ENCODE assay signal across 8 mouse cellular contexts in the genomic region with DNA sequence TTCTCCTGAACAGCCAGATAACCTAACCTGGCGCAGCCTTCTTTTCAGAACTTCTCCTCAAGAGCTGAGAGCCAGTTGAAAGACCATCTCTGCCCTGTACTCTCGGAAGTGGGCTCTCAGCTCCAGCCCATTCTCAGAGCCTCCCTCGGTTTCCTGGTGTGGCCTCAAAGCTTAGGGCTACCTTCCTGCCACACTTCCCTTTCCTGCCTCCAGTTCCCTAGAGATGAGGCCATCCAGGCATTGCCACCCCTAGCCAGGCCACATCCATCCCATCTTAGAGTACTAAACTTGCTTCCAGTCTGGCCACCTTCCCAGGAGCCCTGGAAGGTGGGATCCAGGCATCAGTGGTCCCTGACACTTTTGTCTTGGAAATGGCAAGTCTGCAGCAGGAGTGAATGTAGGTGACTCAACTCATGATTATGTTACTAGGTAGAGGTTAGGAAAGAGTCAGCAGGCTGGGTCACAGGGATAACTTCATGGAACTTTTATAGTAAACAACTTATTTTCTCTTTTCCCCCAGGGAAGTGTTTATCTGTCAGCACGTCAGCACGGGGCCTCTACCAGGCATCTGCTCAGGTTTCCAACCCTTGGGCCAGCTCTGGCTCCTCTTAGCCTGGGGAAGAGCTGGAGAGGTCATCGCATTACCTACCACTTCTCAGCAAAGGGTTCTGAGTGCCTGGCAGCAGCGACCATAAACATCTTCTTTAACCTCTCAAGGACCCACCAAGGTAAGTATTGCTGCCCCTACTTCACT. TPM values are rescaled to one million over a fixed set of nuclear protein-coding genes. Genes with fewer than 3 reads are reported as not detected.
A peak's percentile ranks its signal among the peaks of the same experiment; 100 is the strongest.
DNase-seq lines count a peak whose midpoint lies in the region; ATAC-seq lines count a peak whose summit lies in the region.

No protein-coding gene starts in this region.

- ATAC-seq in neural tube, embryonic 11.5 days (ENCODE audit: insufficient read depth, low FRiP score, low TSS enrichment), result no peak
- ATAC-seq in erythroid progenitor cell, adult 5-6 weeks (replicated peaks; ENCODE audit: low FRiP score, poor library complexity, severe bottlenecking), result peak; percentile 45
- no peak for ATAC-seq in intestine, embryonic 14.5 days (replicated peaks; ENCODE audit: low FRiP score, low TSS enrichment, low read depth)
- no peak for ATAC-seq in midbrain, embryonic 13.5 days
- ATAC-seq in activated CD4-positive, CD25-positive, alpha-beta regulatory T cell, adult 4 months, result no peak

- H3K27me3 ChIP-seq in neural tube, embryonic 11.5 days (ENCODE audit: control insufficient read depth, insufficient read depth, low read length), result peaks cover 15% of the 10 kb centered on the region; the same call in 1 of the 2 replicates
- H3K27me3 ChIP-seq in intestine, embryonic 14.5 days (replicated peaks; ENCODE audit: control insufficient read depth, insufficient read depth, low read length), result 0 out of 2 replicates have a peak, but pooled peaks cover 8% of the 10 kb centered on the region
- H3K27me3 ChIP-seq in midbrain, embryonic 13.5 days, result peaks cover 30% of the 10 kb centered on the region

- no peak overlapping the region for H3K27ac ChIP-seq in neural tube, embryonic 11.5 days (ENCODE audit: low read depth, low read length)
- no peak overlapping the region for H3K27ac ChIP-seq in intestine, embryonic 14.5 days (ENCODE audit: low read depth)
- H3K27ac ChIP-seq in midbrain, embryonic 13.5 days, result no peak overlapping the region

- H3K4me3 ChIP-seq in neural tube, embryonic 11.5 days (ENCODE audit: low read depth, low read length), result peak overlapping the region; percentile 43
- peak overlapping the region; percentile 55 for H3K4me3 ChIP-seq in intestine, embryonic 14.5 days (ENCODE audit: low read depth, low read length)
- H3K4me3 ChIP-seq in midbrain, embryonic 13.5 days (replicated peaks), result peak overlapping the region; percentile 40

- H3K4me2 ChIP-seq in neural tube, embryonic 11.5 days (ENCODE audit: low read depth), result peak overlapping the region; percentile 61
- peak overlapping the region; percentile 65 for H3K4me2 ChIP-seq in intestine, embryonic 14.5 days (ENCODE audit: low read length)
- H3K4me2 ChIP-seq in midbrain, embryonic 13.5 days (replicated peaks), result peak overlapping the region; percentile 62

- no peak overlapping the region; the same call in 1 of the 2 replicates for H3K9ac ChIP-seq in neural tube, embryonic 11.5 days (ENCODE audit: low read length)
- H3K9ac ChIP-seq in intestine, embryonic 14.5 days (ENCODE audit: low read length), result peak overlapping the region; percentile 62
- peak overlapping the region; percentile 58; the same call in 1 of the 2 replicates for H3K9ac ChIP-seq in midbrain, embryonic 13.5 days (replicated peaks)

- peaks cover 4% of the 10 kb centered on the region; the same call in 1 of the 2 replicates for H3K4me1 ChIP-seq in neural tube, embryonic 11.5 days (ENCODE audit: control insufficient read depth, insufficient read depth, low read length)
- H3K4me1 ChIP-seq in intestine, embryonic 14.5 days (replicated peaks; ENCODE audit: control insufficient read depth, insufficient read depth, low read length), result no peaks in the 10 kb centered on the region
- peaks cover 4% of the 10 kb centered on the region; the same call in 1 of the 2 replicates for H3K4me1 ChIP-seq in midbrain, embryonic 13.5 days (replicated peaks)

- DNase-seq in neural tube, embryonic 11.5 days (ENCODE audit: low spot score), result no peak
- DNase-seq in neural tube, embryonic 10.5 days (ENCODE audit: extremely low spot score, low spot score), result no peak
- no peak for DNase-seq in intestine, embryonic 14.5 days (ENCODE audit: low spot score)
- no peak for DNase-seq in cerebellum, postnatal 10 days
- DNase-seq in layer of hippocampus, adult 18-20 months (ENCODE audit: low spot score in 2 of 2), result no peak

- 44% methylated on average over 7 of the region's 7 CpGs for WGBS in neural tube, embryonic 11.5 days
- 49% methylated on average over 7 of the region's 7 CpGs for WGBS in intestine, embryonic 14.5 days
- 47% methylated on average over 7 of the region's 7 CpGs for WGBS in midbrain, embryonic 13.5 days

- H3K9me3 ChIP-seq in neural tube, embryonic 11.5 days (ENCODE audit: control insufficient read depth, low read length), result no peaks in the 10 kb centered on the region
- H3K9me3 ChIP-seq in intestine, embryonic 14.5 days (ENCODE audit: control insufficient read depth, low read length), result no peaks in the 10 kb centered on the region
- H3K9me3 ChIP-seq in midbrain, embryonic 13.5 days, result no peaks in the 10 kb centered on the region

- H3K36me3 ChIP-seq in neural tube, embryonic 11.5 days (ENCODE audit: control insufficient read depth, insufficient read depth, low read length), result no peaks in the 10 kb centered on the region
- no peaks in the 10 kb centered on the region for H3K36me3 ChIP-seq in intestine, embryonic 14.5 days (ENCODE audit: control insufficient read depth, insufficient read depth, low read length)
- H3K36me3 ChIP-seq in midbrain, embryonic 13.5 days, result no peaks in the 10 kb centered on the region

RNA-seq across cellular contexts. Expression of a gene that starts 0.7 kb away (rescaled TPM):
- polyA plus RNA-seq in neural tube, embryonic 11.5 days (2014; fragmentation: Nextera tagmentation; extraction: Ambion mirVana), result 13.4 and 16.3 TPM in 2 replicates
- 85.1 and 98.0 TPM in 2 replicates for total RNA-seq in erythroid progenitor cell, adult 5-6 weeks (2015; ENCODE audit: low replicate concordance)
- total RNA-seq in erythroid progenitor cell, adult 5-6 weeks (2017; ENCODE audit: low replicate concordance), result 23.8 and 24.3 TPM in 2 replicates
- 19.6 and 21.4 TPM in 2 replicates for polyA plus RNA-seq in intestine, embryonic 14.5 days (2014; fragmentation: Nextera tagmentation; extraction: Ambion mirVana)
- polyA plus RNA-seq in midbrain, embryonic 13.5 days (2015; fragmentation: Nextera tagmentation; extraction: Ambion mirVana), result 14.5 and 15.9 TPM in 2 replicates
- total RNA-seq in layer of hippocampus, adult 18-20 months (2021), result 1 to 10 TPM; 5.8 to 8.1 TPM
- polyA plus RNA-seq in activated CD4-positive, CD25-positive, alpha-beta regulatory T cell, adult 4 months (2017; shearing (Covaris generic)), result 10 to 100 TPM; 62.3 to 81.8 TPM

RNA-seq across cellular contexts. Expression of a gene that starts 10.9 kb away (rescaled TPM):
- 38.5 and 45.2 TPM in 2 replicates for polyA plus RNA-seq in neural tube, embryonic 11.5 days (2014; fragmentation: Nextera tagmentation; extraction: Ambion mirVana)
- total RNA-seq in erythroid progenitor cell, adult 5-6 weeks (2015; ENCODE audit: low replicate concordance), result 234 and 259 TPM in 2 replicates
- total RNA-seq in erythroid progenitor cell, adult 5-6 weeks (2017; ENCODE audit: low replicate concordance), result 212 and 229 TPM in 2 replicates
- polyA plus RNA-seq in intestine, embryonic 14.5 days (2014; fragmentation: Nextera tagmentation; extraction: Ambion mirVana), result 177 and 183 TPM in 2 replicates
- 21.7 and 21.9 TPM in 2 replicates for polyA plus RNA-seq in midbrain, embryonic 13.5 days (2015; fragmentation: Nextera tagmentation; extraction: Ambion mirVana)
- total RNA-seq in layer of hippocampus, adult 18-20 months (2021), result 10 to 100 TPM; 17.7 to 18.9 TPM
- 100 to 1,000 TPM; 382 to 404 TPM for polyA plus RNA-seq in activated CD4-positive, CD25-positive, alpha-beta regulatory T cell, adult 4 months (2017; shearing (Covaris generic))

RNA-seq across cellular contexts. Expression of a gene that starts 12.8 kb away (rescaled TPM):
- 106 and 114 TPM in 2 replicates for polyA plus RNA-seq in neural tube, embryonic 11.5 days (2014; fragmentation: Nextera tagmentation; extraction: Ambion mirVana)
- total RNA-seq in erythroid progenitor cell, adult 5-6 weeks (2015; ENCODE audit: low replicate concordance), result 68.5 and 96.0 TPM in 2 replicates
- total RNA-seq in erythroid progenitor cell, adult 5-6 weeks (2017; ENCODE audit: low replicate concordance), result 56.4 and 69.8 TPM in 2 replicates
- polyA plus RNA-seq in intestine, embryonic 14.5 days (2014; fragmentation: Nextera tagmentation; extraction: Ambion mirVana), result 96.9 and 98.0 TPM in 2 replicates
- 127 and 132 TPM in 2 replicates for polyA plus RNA-seq in midbrain, embryonic 13.5 days (2015; fragmentation: Nextera tagmentation; extraction: Ambion mirVana)
- 10 to 100 TPM; 87.5 to 89.4 TPM for total RNA-seq in layer of hippocampus, adult 18-20 months (2021)
- polyA plus RNA-seq in activated CD4-positive, CD25-positive, alpha-beta regulatory T cell, adult 4 months (2017; shearing (Covaris generic)), result 100 to 1,000 TPM; 110 TPM

RNA-seq across cellular contexts. Expression of a gene that starts 24.3 kb away (rescaled TPM):
- 9.3 and 12.4 TPM in 2 replicates for polyA plus RNA-seq in neural tube, embryonic 11.5 days (2014; fragmentation: Nextera tagmentation; extraction: Ambion mirVana)
- 3.2 and 11.7 TPM in 2 replicates for total RNA-seq in erythroid progenitor cell, adult 5-6 weeks (2015; ENCODE audit: low replicate concordance)
- total RNA-seq in erythroid progenitor cell, adult 5-6 weeks (2017; ENCODE audit: low replicate concordance), result 0.61 TPM in 1 of 2 replicates, not detected in the other
- 10.8 and 11.7 TPM in 2 replicates for polyA plus RNA-seq in intestine, embryonic 14.5 days (2014; fragmentation: Nextera tagmentation; extraction: Ambion mirVana)
- polyA plus RNA-seq in midbrain, embryonic 13.5 days (2015; fragmentation: Nextera tagmentation; extraction: Ambion mirVana), result 10.3 and 11.5 TPM in 2 replicates
- 1 to 10 TPM; 8.4 to 9.2 TPM for total RNA-seq in layer of hippocampus, adult 18-20 months (2021)
- polyA plus RNA-seq in activated CD4-positive, CD25-positive, alpha-beta regulatory T cell, adult 4 months (2017; shearing (Covaris generic)), result under 1 TPM in 1 of 2 experiments, not detected in 1; 0.45 TPM

RNA-seq across cellular contexts. Expression of a gene that starts 32.4 kb away (rescaled TPM):
- polyA plus RNA-seq in neural tube, embryonic 11.5 days (2014; fragmentation: Nextera tagmentation; extraction: Ambion mirVana), result 17.4 TPM in 2 replicates
- total RNA-seq in erythroid progenitor cell, adult 5-6 weeks (2015; ENCODE audit: low replicate concordance), result 23.4 and 33.1 TPM in 2 replicates
- 21.6 and 29.3 TPM in 2 replicates for total RNA-seq in erythroid progenitor cell, adult 5-6 weeks (2017; ENCODE audit: low replicate concordance)
- polyA plus RNA-seq in intestine, embryonic 14.5 days (2014; fragmentation: Nextera tagmentation; extraction: Ambion mirVana), result 25.0 and 27.6 TPM in 2 replicates
- 21.7 and 23.9 TPM in 2 replicates for polyA plus RNA-seq in midbrain, embryonic 13.5 days (2015; fragmentation: Nextera tagmentation; extraction: Ambion mirVana)
- 10 to 100 TPM; 17.0 to 17.9 TPM for total RNA-seq in layer of hippocampus, adult 18-20 months (2021)
- polyA plus RNA-seq in activated CD4-positive, CD25-positive, alpha-beta regulatory T cell, adult 4 months (2017; shearing (Covaris generic)), result 10 to 100 TPM; 18.1 to 20.8 TPM
